Comparison of ENCODE assay signal across 9 mouse cellular contexts in genomic region chr14:7791061-7791531, GRCm38 (mm10). TPM values are rescaled to one million over a fixed set of nuclear protein-coding genes. Genes with fewer than 3 reads are reported as not detected.
DNase-seq lines count a peak whose midpoint lies in the region; ATAC-seq and TF ChIP-seq lines count a peak whose summit lies in the region.
"Had no signal": no experiment of that assay in that cellular context is flagged by ENCODE, and none has a peak within 500 bp of the region (broad histone marks: within the 10 kb centered on the region; RNA-seq: fewer than 3 reads in every experiment).

No protein-coding gene starts in this region.

- no peaks in the 10 kb centered on the region; the same call in 1 of the 2 replicates for H3K4me1 ChIP-seq in embryonic facial prominence, embryonic 12.5 days
- H3K4me1 ChIP-seq in intestine, embryonic 15.5 days (replicated peaks): peaks cover 9% of the 10 kb centered on the region; the same call in 1 of the 2 replicates
- H3K4me1 ChIP-seq in neural tube, embryonic 13.5 days (replicated peaks): peaks cover 13% of the 10 kb centered on the region

- no peak; the same call in 1 of the 2 replicates for ATAC-seq in embryonic facial prominence, embryonic 12.5 days (ENCODE audit: insufficient number of reproducible peaks, insufficient read depth, low FRiP score, low TSS enrichment)
- 0 out of 2 replicates have a peak, but pooled peaks have one; percentile 31 for ATAC-seq in intestine, embryonic 15.5 days
- ATAC-seq in neural tube, embryonic 13.5 days (ENCODE audit: low read depth): no peak

- 13% methylated on average over 19 of the region's 19 CpGs for WGBS in embryonic facial prominence, embryonic 12.5 days
- 12% methylated on average over 19 of the region's 19 CpGs for WGBS in intestine, embryonic 15.5 days
- 13% methylated on average over 19 of the region's 19 CpGs for WGBS in neural tube, embryonic 13.5 days

- no peak overlapping the region for H3K27ac ChIP-seq in left cerebral cortex, adult 2 months
- no peak overlapping the region for H3K27ac ChIP-seq in embryonic facial prominence, embryonic 12.5 days
- no peak overlapping the region for H3K27ac ChIP-seq in intestine, embryonic 15.5 days
- no peak overlapping the region for H3K27ac ChIP-seq in neural tube, embryonic 13.5 days (replicated peaks)

- no peaks in the 10 kb centered on the region for H3K36me3 ChIP-seq in embryonic facial prominence, embryonic 12.5 days
- no peaks in the 10 kb centered on the region for H3K36me3 ChIP-seq in intestine, embryonic 15.5 days
- no peaks in the 10 kb centered on the region for H3K36me3 ChIP-seq in neural tube, embryonic 13.5 days

- peak overlapping the region; percentile 75 for H3K4me2 ChIP-seq in embryonic facial prominence, embryonic 12.5 days (replicated peaks)
- peak overlapping the region; percentile 83 for H3K4me2 ChIP-seq in intestine, embryonic 15.5 days (replicated peaks)
- peak overlapping the region; percentile 74 for H3K4me2 ChIP-seq in neural tube, embryonic 13.5 days

- peak overlapping the region; percentile 43 for H3K4me3 ChIP-seq in left cerebral cortex, adult 2 months
- peak overlapping the region; percentile 40 for H3K4me3 ChIP-seq in embryonic facial prominence, embryonic 12.5 days
- peak overlapping the region; percentile 39 for H3K4me3 ChIP-seq in intestine, embryonic 15.5 days (replicated peaks)
- peak overlapping the region; percentile 43 for H3K4me3 ChIP-seq in neural tube, embryonic 13.5 days

- no peaks in the 10 kb centered on the region for H3K9me3 ChIP-seq in embryonic facial prominence, embryonic 12.5 days
- H3K9me3 ChIP-seq in intestine, embryonic 15.5 days: no peaks in the 10 kb centered on the region
- no peaks in the 10 kb centered on the region for H3K9me3 ChIP-seq in neural tube, embryonic 13.5 days

- no peaks in the 10 kb centered on the region for H3K27me3 ChIP-seq in embryonic facial prominence, embryonic 12.5 days
- H3K27me3 ChIP-seq in intestine, embryonic 15.5 days (replicated peaks): no peaks in the 10 kb centered on the region; the same call in 1 of the 2 replicates
- 0 out of 2 replicates have a peak, but pooled peaks cover 11% of the 10 kb centered on the region for H3K27me3 ChIP-seq in neural tube, embryonic 13.5 days

- intact Hi-C loops in left cerebral cortex, adult 2 months (cut with DNase I): no loop called here
- intact Hi-C loops in gastrocnemius, postnatal 14 days (cut with DNase I; ENCODE audit: low total_unique reads): no loop called here

- TF ChIP-seq CTCF in left cerebral cortex, adult 2 months (IDR thresholded peaks at IDR 0.05): no peak

- no peak for DNase-seq in left cerebral cortex, adult 2 months (ENCODE audit: extremely low spot score in 1 of 2, low spot score in 2 of 2)
- no peak for DNase-seq in left cerebral cortex, adult 9 months (ENCODE audit: low spot score in 2 of 2)
- no peak for DNase-seq in adrenal gland, adult (ENCODE audit: inconsistent age in 2 of 2, low spot score in 1 of 2)
- no peak for DNase-seq in gastrocnemius, postnatal 14 days
- DNase-seq in spleen, postnatal 4 days (ENCODE audit: low spot score in 2 of 2): no peak

- H3K9ac ChIP-seq in embryonic facial prominence, embryonic 12.5 days: no peak overlapping the region
- peak overlapping the region; percentile 36; the same call in 1 of the 2 replicates for H3K9ac ChIP-seq in intestine, embryonic 15.5 days
- peak overlapping the region; percentile 56 for H3K9ac ChIP-seq in neural tube, embryonic 13.5 days

RNA-seq across cellular contexts. Expression of gene Gm26661, which starts 0.3 kb away (rescaled TPM):
- not detected for total RNA-seq in left cerebral cortex, adult 2 months (2021)
- polyA plus RNA-seq in embryonic facial prominence, embryonic 12.5 days (2016; fragmentation: Nextera tagmentation; extraction: Ambion mirVana): not detected in 2 replicates
- not detected in 2 replicates for polyA plus RNA-seq in intestine, embryonic 15.5 days (2015; fragmentation: Nextera tagmentation; extraction: Ambion mirVana)
- polyA plus RNA-seq in neural tube, embryonic 13.5 days (2015; fragmentation: Nextera tagmentation; extraction: Ambion mirVana): not detected in 2 replicates
- total RNA-seq in gastrocnemius, postnatal 14 days (2021): not detected
- polyA plus RNA-seq: frontal cortex, adult 2 months had no signal

RNA-seq across cellular contexts. Expression of gene Flnb, which starts 26.7 kb away (rescaled TPM):
- total RNA-seq in left cerebral cortex, adult 2 months (2021): 10 to 100 TPM; 66.0 to 68.6 TPM
- 32.8 and 32.9 TPM in 2 replicates for polyA plus RNA-seq in embryonic facial prominence, embryonic 12.5 days (2016; fragmentation: Nextera tagmentation; extraction: Ambion mirVana)
- 17.4 and 18.4 TPM in 2 replicates for polyA plus RNA-seq in intestine, embryonic 15.5 days (2015; fragmentation: Nextera tagmentation; extraction: Ambion mirVana)
- 8.2 and 10.7 TPM in 2 replicates for polyA plus RNA-seq in neural tube, embryonic 13.5 days (2015; fragmentation: Nextera tagmentation; extraction: Ambion mirVana)
- total RNA-seq in gastrocnemius, postnatal 14 days (2021): 10 to 100 TPM; 19.9 to 20.8 TPM
